Mouse (Mus musculus) A20 (cell line): Measurements from ENCODE around the gene Abhd17a.
"Not testable (repeated sequence)": the region's sequence is repeated elsewhere in the genome, so short reads cannot be mapped to it uniquely, and the experiment has no call there.

ENCODE experiments used
- DNase-seq: peaks from one replicate; pipeline ENCODE4 v3.0.0-alpha.2; 2011; ENCODE audit warnings: low read depth, low spot score

Gene Abhd17a

DNA sequence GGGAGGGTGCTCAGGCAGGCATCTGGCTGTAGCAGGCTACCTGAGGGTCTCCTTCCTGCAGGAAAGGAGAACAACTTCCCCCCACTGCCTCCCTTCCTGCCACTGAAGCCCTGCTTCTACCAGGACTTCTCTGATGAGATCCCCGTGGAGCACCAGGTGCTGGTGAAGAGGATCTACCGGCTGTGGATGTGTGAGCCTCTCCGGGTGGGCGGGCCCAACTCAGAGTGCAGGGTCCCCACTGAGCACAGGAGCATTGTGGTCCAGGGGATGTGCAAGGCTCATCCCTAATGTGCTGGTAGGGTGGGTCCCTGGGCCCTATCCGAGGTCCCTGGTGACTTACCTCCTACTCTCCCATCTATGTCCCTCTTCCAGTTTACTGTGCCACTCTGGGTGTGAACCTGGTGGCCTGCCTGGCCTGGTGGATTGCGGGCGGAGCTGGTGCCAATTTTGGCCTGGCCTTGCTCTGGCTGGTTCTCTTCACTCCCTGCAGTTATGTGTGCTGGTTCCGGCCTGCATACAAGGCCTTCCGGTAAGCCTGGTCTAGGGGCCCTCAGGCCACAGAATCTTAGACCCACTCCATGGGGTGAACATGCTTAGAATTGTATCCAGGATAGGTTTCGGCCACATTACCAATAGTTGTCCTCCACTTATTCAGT, 19.3 kb upstream of the Abhd17a start:
- no peak for DNase-seq

DNA sequence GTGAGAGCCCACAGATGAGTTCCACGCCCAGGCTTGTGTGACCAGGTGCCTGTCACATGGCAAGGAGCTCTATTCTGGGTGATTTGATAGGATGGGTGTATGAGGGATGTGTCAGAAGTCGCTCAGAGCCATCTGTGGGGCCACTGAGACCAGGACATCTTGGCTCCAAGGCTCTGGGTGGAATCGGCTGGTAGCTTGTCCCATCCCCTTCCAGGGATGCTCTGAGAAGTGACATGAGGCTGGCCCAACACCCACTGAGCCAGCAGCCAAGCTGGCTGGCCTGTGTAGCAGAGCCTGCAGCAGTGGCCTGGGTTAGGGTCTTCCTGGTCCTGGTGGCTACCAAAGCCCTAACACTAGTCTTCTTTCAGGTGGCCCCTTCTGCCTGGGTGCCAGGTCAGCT, 18.3 kb upstream of the Abhd17a start:
- DNase-seq: no peak

DNA sequence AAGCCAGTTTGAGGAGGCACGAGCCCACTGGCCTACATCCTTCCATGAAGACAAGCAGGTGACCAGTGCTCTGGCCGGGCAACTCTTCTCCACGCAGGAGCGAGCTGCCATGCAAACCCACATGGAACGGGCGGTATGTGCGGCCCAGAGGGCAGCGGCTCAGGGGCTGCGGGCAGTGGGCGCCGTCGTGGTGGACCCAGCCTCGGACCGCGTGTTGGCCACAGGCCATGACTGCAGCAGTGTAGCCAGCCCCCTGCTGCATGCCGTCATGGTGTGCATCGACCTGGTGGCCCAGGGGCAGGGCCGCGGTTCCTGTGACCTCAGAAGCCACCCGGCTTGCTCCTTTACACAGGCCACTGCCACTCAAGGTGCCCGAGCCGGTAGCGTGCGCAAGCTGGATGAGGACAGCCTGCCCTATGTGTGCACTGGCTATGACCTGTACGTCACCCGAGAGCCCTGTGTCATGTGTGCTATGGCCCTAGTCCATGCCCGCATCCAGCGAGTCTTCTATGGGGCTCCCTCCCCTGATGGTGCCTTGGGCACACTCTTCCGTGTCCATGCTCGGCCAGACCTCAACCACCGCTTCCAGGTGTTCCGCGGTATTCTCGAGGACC, 16.7 kb upstream of the Abhd17a start:
- no peak for DNase-seq

DNA sequence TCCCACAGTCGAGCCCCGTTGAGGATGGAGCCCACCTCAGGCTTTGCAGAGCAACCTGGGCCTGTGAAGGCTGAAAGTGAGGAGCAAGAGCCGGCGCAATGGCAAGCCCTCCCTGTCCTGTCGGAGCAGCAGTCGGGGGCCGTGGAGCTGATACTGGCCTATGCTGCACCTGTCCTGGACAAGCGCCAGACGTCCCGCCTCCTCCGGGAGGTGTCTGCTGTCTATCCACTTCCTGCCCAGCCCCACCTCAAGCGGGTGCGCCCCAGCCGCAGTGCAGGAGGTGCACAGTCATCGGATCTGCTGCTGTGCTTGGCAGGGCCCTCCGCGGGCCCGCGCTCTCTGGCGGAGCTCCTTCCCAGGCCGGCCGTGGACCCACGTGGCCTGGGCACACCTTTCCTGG, 16.2 kb upstream of the Abhd17a start:
- DNase-seq: no peak

DNA sequence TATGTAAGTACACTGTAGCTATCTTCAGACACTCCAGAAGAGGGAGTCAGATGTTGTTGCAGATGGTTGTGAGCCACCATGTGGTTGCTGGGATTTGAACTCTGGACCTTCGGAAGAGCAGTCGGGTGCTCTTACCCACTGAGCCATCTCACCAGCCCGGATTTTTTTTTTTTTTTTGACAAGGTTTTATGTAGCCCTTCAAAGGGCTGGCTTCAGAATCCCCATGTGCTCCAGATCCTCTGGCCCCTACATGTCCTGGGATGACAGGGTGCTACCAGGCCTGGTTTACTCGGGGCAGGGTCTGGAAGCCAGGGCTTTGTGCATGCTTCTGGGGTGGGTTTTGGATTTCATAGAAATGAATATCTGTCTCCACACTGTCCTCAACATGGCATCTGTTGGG, 15.6 kb upstream of the Abhd17a start, which contains the start of gene Gm49322:
Gene Gm49322, plus strand, starts transcription at position 301 of the 400 bp plus-strand sequence.
- not testable (repeated sequence) for DNase-seq

DNA sequence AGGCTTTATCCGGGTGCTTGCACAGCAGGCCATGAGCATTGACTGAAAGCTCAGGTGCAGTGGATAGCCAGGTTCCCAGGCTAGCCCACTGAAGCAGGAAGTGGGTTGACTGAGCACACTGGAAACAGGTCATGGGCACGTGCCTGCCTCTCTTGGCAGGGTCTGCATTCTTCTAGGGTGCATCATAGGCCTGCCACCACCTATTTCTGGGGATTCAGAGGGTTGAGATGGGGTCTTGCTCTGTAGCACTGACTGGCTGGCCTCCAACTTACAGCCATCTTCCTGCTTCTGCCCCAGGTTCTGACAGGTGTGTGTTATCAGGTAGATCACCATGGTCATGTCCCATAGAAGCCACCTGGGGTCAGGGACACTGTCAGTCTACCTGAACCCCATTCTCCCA, 14.8 kb upstream of the Abhd17a start:
- DNase-seq: no peak

DNA sequence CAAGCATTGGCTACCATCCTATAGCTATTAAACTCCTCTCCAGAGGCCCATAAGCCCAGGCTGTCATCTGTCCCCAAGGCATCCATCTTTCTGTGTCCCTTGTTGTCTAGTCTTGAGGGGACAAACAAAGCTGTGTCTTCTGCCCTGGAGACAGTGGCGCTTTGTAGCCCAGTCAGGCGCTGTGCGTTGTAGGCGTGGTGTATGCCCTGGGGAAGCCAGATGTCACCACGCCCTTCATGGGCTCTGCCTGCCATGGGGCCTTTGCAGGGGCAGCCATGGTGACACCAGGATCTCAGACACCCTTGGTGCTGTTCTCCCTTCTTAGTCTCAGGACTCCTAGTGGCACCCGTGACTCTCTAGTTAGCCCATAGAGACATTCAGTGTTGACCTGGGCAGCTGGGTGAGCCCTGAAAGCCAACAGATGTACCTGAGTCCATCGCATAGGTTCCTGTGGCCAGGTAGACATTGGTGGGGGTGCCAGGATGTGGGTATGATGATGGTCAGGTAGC, 13.9 kb upstream of the Abhd17a start:
- DNase-seq: no peak

DNA sequence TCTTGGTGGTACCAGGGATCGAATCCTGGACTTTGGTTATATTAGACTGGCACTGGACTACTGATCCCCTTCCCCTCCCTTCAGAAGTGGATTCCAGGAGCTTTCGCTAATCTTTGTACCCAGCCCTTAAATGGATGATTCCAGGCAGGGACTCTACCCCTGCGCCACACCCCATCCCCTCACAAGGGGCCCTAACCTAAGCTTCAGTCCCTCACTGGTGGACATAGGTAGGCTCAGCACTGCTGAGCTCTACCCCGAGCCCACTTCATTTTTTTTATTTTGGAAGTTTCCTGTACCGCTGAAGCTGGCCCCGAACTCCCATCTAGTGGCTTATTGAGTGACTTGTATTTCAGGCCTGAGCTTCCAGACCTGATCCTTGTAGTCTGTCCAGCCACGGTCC, 13.2 kb upstream of the Abhd17a start:
- no peak for DNase-seq

DNA sequence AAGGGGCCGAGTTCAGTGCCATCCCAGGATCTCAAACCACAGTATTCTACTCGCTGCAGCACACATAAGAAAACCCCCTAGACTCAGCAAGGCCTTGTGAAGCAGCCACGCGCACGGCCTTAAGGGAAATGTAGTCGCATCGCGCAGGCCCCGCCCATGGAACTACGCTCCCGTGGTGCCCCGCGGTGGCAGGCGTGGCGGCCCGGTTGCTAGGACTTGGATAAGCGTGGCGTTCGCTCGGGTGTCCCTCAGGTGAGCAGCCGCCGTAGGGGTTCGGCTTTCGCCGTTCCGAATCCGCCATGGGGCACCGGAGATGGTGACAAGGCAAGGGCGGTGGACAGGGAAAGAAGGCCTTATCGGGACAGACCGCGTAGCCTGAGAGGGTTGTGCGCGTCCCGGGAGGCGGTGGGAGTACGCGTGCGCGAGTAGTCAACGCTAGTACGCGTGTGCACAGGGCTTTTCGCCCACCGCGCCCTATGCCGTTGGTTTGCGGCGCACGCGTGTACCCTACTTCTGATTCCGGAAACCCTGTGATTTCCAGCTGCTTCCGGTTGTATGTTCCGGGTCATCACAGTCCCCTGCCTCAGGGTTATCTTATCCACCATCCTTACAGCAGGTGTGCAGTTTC, 12.7 kb upstream of the Abhd17a start, which contains the start of the genes Scamp4 and Adat3:
Gene Scamp4, plus strand, starts transcription at position 175 of the 628 bp plus-strand sequence.
Gene Adat3, plus strand, starts transcription at position 183 of the 628 bp plus-strand sequence.
- peak; percentile 98 for DNase-seq

DNA sequence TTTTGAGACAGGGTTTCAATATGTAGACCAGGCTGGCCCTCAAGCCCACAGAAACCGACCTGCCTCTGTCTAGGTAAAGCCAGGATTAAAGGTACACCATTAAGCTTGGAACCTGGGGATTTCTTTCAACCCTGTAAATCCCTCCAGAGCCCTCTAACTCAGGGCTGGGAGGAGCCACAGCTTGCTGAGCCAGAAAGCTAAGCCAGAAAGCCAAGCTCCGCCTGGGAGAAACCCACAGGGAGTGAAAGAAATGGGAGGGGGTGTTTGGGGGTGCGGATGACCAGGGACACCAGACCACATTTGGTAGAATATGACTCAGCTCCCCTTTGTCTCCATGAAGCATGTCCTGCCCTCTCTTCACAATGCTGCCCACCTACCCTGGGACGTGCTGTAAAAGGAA, 6.2 kb upstream of the Abhd17a start:
- no peak for DNase-seq

DNA sequence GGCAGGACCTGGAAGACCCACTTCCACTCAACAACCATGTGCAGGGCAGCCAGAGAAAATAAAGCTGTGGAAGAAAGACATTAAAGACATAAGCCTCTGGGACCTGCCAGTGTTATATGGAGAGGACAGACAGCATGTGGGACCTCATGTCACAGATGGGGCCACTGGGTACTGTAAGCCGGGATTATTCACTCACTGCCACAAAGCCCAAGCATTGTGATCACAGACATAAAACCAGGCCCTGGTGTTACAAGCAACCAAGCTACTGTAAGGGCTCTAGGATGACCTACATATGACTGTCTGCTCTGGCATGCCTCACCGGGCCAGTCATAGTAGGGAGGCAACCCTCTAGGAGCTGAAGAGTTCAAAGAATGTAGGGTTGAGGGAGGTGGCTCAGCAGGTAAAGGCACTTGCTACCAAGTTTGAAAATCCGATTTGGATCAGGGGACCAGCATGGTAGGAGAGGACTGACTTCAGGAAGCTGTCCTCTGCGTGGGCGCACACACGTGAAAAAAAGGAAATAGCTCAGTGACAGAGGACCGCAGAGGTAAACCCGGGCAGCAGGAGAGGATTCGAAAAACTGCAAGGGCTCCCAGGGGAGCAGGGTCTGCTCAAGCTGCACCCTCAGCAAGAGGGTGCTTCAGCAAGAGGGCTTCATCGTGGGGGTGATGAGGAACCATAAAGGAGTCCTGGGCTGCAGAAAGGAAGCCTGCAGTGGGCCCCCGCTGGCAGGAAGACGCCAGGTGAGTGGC, 838 bp downstream of the Abhd17a start:
- DNase-seq: peak; percentile 61

DNA sequence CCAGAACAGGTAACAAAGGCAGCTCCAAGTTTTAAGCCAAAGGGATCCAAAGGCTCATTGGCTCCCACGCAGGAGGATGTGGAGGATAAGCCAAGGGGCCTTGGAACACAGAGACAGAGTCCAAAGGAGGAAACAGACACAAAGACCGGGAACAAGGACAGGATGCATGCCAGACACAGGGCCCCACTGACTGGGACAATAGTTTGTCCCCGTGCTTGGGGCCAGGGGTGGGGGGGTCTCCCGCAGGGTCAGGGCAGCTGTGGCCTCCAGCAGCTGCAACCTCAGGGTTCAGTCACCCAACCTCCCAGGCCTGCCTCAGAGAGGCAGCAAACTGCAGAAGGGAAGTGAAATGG, 2.9 kb downstream of the Abhd17a start:
- DNase-seq: peak; percentile 67

DNA sequence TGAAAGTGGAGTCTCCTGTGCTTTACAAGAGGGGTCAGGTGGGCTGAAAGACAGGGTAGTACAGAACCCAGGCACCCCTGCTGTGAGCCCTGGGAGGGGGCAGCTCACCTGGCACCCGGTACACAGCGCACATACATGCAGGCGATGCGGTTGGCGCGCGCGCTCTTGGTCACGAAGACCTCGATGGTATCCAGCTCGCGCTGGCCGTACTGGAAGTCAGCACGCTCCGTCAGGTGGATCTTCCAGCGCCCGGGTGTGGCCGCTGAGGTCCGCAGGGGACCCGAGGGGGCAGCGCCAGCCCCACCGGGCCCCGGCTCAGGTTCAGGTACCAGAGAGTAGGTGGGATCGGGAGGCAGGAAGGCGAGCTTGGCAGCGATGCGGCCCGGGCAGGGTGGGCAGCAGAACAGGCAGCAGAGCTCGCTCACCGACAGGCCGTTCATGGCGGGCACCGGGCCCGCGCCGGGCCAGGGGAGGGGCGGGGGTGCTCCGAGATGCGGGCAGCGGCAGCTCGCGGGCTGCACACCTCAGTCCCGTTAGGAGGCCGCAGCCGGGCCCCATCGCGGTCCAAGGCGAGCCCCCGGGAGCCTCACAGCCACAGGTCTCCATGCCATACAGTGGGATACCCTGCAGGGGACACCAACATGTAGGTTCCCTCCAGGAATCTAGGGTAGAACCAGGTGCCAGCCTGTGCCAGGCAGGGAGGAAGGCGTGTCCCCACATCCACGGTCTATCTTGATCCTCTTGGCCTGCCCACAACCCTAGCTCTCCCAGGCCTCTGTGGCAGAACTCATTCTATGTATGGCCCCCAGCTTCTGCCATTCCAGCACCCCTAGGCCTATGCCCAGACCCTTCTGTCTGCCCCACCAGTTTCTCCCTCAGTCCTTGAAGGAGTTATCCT, 3.5 kb downstream of the Abhd17a start:
- DNase-seq: no peak

DNA sequence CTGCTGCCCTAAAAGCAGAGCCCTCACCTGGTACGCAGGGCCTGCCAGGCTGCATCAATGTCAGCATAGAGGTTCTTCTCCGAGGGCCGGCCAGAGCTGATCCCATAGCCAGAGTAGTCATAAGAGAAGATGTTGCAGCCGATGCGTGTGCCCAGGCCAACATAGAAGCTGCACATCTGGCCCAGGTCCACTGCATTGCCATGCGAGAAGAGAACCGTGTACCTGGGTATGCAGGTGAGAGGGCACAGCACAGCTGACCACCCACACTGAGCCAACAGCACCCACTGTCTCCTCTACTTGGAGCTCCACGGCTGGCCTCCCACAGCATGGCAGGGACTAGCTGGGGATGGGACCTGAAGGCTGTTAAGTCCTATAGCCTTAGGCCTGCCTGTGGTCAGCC, 4.6 kb downstream of the Abhd17a start:
- no peak for DNase-seq

DNA sequence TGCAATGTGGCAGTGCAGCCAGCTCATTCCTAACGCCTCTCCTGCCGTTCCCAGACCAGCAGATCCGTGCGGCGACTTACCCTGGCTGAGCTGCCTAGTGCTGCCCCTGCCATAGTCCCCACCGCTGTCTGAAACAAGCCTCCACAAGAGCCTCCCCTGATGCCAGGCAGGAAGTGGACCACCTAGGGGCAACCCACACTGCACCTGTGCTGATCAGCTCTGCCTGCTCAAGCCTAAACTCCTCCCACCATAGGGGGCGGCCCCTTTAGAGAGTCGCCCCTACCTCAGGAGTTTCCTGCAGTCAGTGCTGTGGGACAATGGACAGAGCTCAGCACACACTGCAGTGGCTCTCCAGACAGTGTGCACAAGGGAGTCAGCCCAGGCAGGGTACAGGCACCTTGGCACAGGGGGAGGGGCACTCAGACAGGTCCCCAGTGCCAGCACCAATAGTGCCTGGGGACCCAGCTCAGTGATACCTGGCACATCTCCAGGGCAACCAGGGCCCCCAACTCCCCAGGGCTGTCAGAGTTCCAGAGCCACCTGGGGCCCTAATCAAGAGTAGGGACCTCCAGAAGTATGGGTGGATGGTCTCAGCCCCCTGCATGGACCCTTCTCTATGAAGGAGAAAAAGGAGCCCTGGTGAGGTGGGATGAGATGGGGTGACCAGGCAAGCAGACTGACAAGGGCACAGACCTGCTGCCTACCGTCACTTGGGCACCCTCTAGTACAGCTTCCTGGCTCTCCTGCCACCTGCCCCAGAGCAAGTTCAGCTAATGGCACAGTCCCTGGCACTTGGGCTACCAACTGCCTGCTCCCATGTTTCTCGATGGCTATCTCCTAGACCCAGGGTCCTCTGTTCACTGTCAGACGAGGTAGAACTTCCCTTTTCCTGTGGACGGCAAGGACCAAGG, 5.2 kb downstream of the Abhd17a start:
- peak; percentile 47 for DNase-seq

DNA sequence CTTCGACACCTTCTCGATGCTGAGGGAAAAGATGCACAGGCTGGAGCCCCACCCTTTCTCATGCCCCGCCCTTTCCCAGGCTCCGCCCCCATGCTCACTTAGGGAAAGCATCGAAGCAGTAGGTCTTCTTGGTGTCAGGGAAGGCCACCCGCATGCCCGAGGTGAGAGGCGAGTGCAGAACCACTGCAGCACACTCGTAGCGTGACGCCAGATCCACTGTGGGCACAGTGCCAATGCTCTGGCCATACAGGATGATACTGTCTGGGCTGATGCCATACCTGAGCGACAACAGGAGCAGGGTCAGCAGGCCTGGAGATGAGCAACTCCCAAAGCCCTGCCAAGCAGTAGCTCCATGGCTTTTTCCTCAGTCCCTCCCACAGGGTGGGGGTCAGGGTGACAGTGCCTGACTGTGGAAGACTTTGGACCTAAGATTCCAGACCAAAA, 6.1 kb downstream of the Abhd17a start:
- DNase-seq: no peak

DNA sequence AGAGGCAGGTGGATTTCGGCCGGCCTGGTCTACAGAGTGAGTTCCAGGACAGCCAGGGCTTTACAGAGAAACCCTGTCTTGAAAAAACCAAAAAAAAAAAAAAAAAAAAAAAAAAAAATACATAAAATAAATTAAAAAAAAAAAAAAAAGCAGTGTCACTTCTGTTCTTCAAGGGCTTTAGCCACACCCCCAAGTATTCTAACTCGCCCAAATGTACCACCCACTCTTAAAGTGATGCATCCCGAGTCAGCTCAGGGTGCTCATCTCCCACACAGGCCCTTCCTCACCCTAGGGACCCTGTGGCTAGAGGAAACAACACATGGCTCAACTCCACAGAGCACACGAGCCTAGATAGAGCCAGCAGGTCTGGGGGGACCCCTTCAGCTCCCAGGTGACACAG, 7.1 kb downstream of the Abhd17a start:
- DNase-seq: no peak

DNA sequence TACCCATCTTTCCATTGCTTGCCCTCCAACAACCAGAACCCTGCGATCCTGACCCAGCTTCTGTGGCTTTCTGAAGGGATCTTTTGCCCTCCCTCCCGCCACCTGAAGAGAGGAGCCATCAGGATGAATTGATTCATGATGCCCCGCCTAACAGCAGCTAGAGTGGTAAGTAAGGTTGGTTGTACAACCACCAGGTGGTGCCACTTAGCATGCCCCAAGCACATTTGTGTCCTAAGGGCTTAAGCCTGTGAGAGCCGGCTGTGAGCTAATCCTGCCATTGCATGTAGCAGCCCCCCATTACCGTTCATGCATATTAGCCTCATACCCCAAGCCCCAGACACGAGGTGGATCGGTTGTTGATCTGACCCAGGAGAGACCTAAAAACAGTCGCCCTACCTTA, 11.2 kb downstream of the Abhd17a start:
- peak; percentile 94 for DNase-seq

DNA sequence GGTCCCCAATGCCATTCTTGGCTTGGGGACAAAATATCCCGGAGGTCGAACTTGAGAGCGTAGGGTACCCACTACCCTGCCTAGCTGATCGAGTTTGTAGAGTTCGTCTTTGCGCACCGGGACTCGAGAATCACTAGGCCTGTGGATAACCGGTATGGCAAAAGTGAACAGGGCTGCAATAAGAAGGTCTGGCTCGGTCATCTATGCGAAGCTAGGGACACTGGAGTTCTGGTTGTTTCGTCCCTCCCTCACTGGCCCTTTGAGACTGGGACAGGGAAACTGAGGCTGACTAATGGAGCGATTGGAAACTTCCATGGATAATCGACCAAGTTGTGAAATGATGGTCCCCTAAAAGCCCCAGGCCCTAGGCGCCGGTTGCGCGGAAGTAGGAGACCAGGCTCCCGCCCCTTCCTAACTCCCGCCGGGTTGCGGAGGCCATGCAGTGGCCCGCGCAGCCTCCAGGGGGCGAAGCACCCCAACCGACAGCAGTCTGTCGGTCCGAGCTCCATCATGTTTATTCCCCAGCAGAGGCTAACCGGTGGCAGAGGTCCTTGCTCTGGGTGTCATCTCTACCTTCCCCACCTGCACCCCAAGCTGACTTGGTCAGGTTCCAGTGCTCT, 11.9 kb downstream of the Abhd17a start:
- DNase-seq: peak; percentile 96
